Mouse (Mus musculus) forebrain, embryonic 10.5 days (tissue): Measurements from ENCODE around the gene Bcor. TPM values are rescaled to one million over a fixed set of nuclear protein-coding genes. Genes with fewer than 3 reads are reported as not detected.

Experiments
- DNase-seq: peaks from one replicate; pipeline ENCODE4 v3.0.0-alpha.2; 2017; ENCODE audit warnings: low spot score; ENCODE audit errors: extremely low spot score
- H3K27ac ChIP-seq: fragments of 300-500 bp; sonication (generic); 2 replicates; pipeline ENCODE4 v1.5.1; 2016; ENCODE audit warnings: mild to moderate bottlenecking
- H3K27me3 ChIP-seq: fragments of 300-500 bp; sonication (generic); 2 replicates; pipeline ENCODE4 v1.6.1; 2016; ENCODE audit warnings: mild to moderate bottlenecking; ENCODE audit not compliant: poor library complexity, severe bottlenecking
- H3K36me3 ChIP-seq: fragments of 300-500 bp; sonication (generic); replicated peaks from 2 replicates; pipeline ENCODE4 v1.6.1; 2016; ENCODE audit warnings: mild to moderate bottlenecking, moderate library complexity
- H3K4me1 ChIP-seq: fragments of 300-500 bp; sonication (generic); 2 replicates; pipeline ENCODE4 v1.6.1; 2016
- H3K4me3 ChIP-seq: fragments of 300-500 bp; sonication (generic); 2 replicates; pipeline ENCODE4 v1.5.1; 2016; ENCODE audit warnings: mild to moderate bottlenecking, moderate library complexity
- H3K9me3 ChIP-seq: fragments of 300-500 bp; sonication (generic); 2 replicates; pipeline ENCODE4 v1.6.1; 2016; ENCODE audit warnings: mild to moderate bottlenecking, moderate library complexity
- WGBS: fragments of 180-500 bp; shearing (Covaris S2); methylation state at CpG from one replicate; pipeline ENCODE4 v1.1.7; 2016; 5-methylcytosine and 5-hydroxymethylcytosine counted together
- polyA plus RNA-seq: library from polyadenylated mRNA; unstranded; fragments of >200 nt; fragmentation: Nextera tagmentation; extraction: Ambion mirVana; gene quantifications from 2 replicates; pipeline ENCODE4 v1.2.1, GENCODE M21; 2016

Gene Bcor
- polyA plus RNA-seq, 1 experiment from 2014 or later: 18.9 TPM

GRCm38 (mm10) chrX:12007832-12008540, 152.2 kb downstream of the Bcor start:
- H3K27ac ChIP-seq: peak overlapping the region; percentile 93; the same call in 1 of the 2 replicates
- 4% methylated on average over 11 of the region's 11 CpGs for WGBS

GRCm38 (mm10) chrX:12006882-12007753, 153.0 kb downstream of the Bcor start:
- Histone ChIP-seq H3K36me3 (no peaks in the 10 kb centered on the region), H3K4me1 (peaks cover 68% of the 10 kb centered on the region), H3K27ac (peak overlapping the region; percentile 93), H3K9me3 (no peaks in the 10 kb centered on the region), H3K4me3 (peak overlapping the region; percentile 52), H3K27me3 (peaks cover 91% of the 10 kb centered on the region)
- under 1% methylated on average over 63 of the region's 75 CpGs for WGBS
- peak; percentile 75 for DNase-seq

More at GRCm38 (mm10) chrX:12007832-12008540, 152.2 kb downstream of the Bcor start:
- DNase-seq: peak; percentile 23
- Histone ChIP-seq H3K4me3 (peak overlapping the region; percentile 52; the same call in 1 of the 2 replicates), H3K4me1 (peaks cover 59% of the 10 kb centered on the region), H3K36me3 (no peaks in the 10 kb centered on the region), H3K27me3 (peaks cover 87% of the 10 kb centered on the region), H3K9me3 (no peaks in the 10 kb centered on the region)

- H3K4me1 ChIP-seq: peaks cover 77% of the 10 kb centered on the region
- 3% methylated on average over 48 of the region's 57 CpGs for WGBS
Observed at GRCm38 (mm10) chrX:12006031-12006881, 153.9 kb downstream of the Bcor start.

GRCm38 (mm10) chrX:12005181-12006030, 154.7 kb downstream of the Bcor start:
- Histone ChIP-seq H3K36me3 (no peaks in the 10 kb centered on the region), H3K27ac (peak overlapping the region; percentile 93), H3K4me1 (peaks cover 85% of the 10 kb centered on the region), H3K4me3 (peak overlapping the region; percentile 52), H3K9me3 (no peaks in the 10 kb centered on the region), H3K27me3 (peaks cover 100% of the 10 kb centered on the region)
- 2% methylated on average over 35 of the region's 38 CpGs for WGBS
- peak; percentile 54 for DNase-seq

More at GRCm38 (mm10) chrX:12006031-12006881, 153.9 kb downstream of the Bcor start:
- peak overlapping the region; percentile 93 for H3K27ac ChIP-seq
- no peaks in the 10 kb centered on the region for H3K36me3 ChIP-seq
- H3K27me3 ChIP-seq: peaks cover 99% of the 10 kb centered on the region
- H3K4me3 ChIP-seq: peak overlapping the region; percentile 52
- DNase-seq: peak; percentile 47
- H3K9me3 ChIP-seq: no peaks in the 10 kb centered on the region

- 8% methylated on average over 16 of the region's 16 CpGs for WGBS
- H3K27ac ChIP-seq: peak overlapping the region; percentile 93
- no peak overlapping the region for H3K4me3 ChIP-seq
- H3K9me3 ChIP-seq: no peaks in the 10 kb centered on the region
- DNase-seq: no peak
- H3K4me1 ChIP-seq: peaks cover 95% of the 10 kb centered on the region
- H3K27me3 ChIP-seq: peaks cover 100% of the 10 kb centered on the region
- H3K36me3 ChIP-seq: no peaks in the 10 kb centered on the region
Observed at GRCm38 (mm10) chrX:12004416-12004815, 155.7 kb downstream of the Bcor start.

- WGBS: 23% methylated on average over 6 of the region's 6 CpGs
- H3K27me3 ChIP-seq: peaks cover 100% of the 10 kb centered on the region
- H3K36me3 ChIP-seq: no peaks in the 10 kb centered on the region
- peaks cover 95% of the 10 kb centered on the region for H3K4me1 ChIP-seq
- H3K9me3 ChIP-seq: no peaks in the 10 kb centered on the region
- no peak for DNase-seq
- H3K4me3 ChIP-seq: no peak overlapping the region
- 0 out of 2 replicates have a peak overlapping the region, but pooled peaks have one; percentile 93 for H3K27ac ChIP-seq
Observed at GRCm38 (mm10) chrX:12003947-12004346, 156.2 kb downstream of the Bcor start.

GRCm38 (mm10) chrX:12003539-12003938, 156.6 kb downstream of the Bcor start:
- Histone ChIP-seq H3K27ac (peak overlapping the region; percentile 76), H3K36me3 (no peaks in the 10 kb centered on the region), H3K9me3 (no peaks in the 10 kb centered on the region), H3K4me3 (no peak overlapping the region), H3K4me1 (peaks cover 95% of the 10 kb centered on the region), H3K27me3 (peaks cover 100% of the 10 kb centered on the region)
- 0% methylated on average over 1 of the region's 1 CpGs for WGBS
- no peak for DNase-seq

GRCm38 (mm10) chrX:12003106-12003505, 157.0 kb downstream of the Bcor start:
- DNase-seq: peak; percentile 33
- no peak overlapping the region for H3K4me3 ChIP-seq
- peaks cover 95% of the 10 kb centered on the region for H3K4me1 ChIP-seq
- H3K27ac ChIP-seq: peak overlapping the region; percentile 76
- H3K9me3 ChIP-seq: no peaks in the 10 kb centered on the region
- peaks cover 100% of the 10 kb centered on the region for H3K27me3 ChIP-seq
- H3K36me3 ChIP-seq: no peaks in the 10 kb centered on the region
- WGBS: 5% methylated on average over 9 of the region's 9 CpGs

GRCm38 (mm10) chrX:12002596-12002995, 157.6 kb downstream of the Bcor start:
- Histone ChIP-seq H3K27ac (peak overlapping the region; percentile 76), H3K27me3 (peaks cover 100% of the 10 kb centered on the region), H3K4me3 (no peak overlapping the region), H3K9me3 (no peaks in the 10 kb centered on the region), H3K36me3 (no peaks in the 10 kb centered on the region), H3K4me1 (peaks cover 90% of the 10 kb centered on the region)
- 17% methylated on average over 6 of the region's 6 CpGs for WGBS
- DNase-seq: no peak

GRCm38 (mm10) chrX:12001969-12002368, 158.2 kb downstream of the Bcor start:
- DNase-seq: no peak
- Histone ChIP-seq H3K9me3 (no peaks in the 10 kb centered on the region), H3K27me3 (peaks cover 100% of the 10 kb centered on the region), H3K4me3 (no peak overlapping the region), H3K27ac (peak overlapping the region; percentile 62), H3K36me3 (no peaks in the 10 kb centered on the region), H3K4me1 (peaks cover 85% of the 10 kb centered on the region)
- 5% methylated on average over 3 of the region's 3 CpGs for WGBS

- 4% methylated on average over 16 of the region's 16 CpGs for WGBS
- no peaks in the 10 kb centered on the region for H3K9me3 ChIP-seq
- no peaks in the 10 kb centered on the region for H3K36me3 ChIP-seq
- peak overlapping the region; percentile 18; the same call in 1 of the 2 replicates for H3K4me3 ChIP-seq
- H3K27me3 ChIP-seq: peaks cover 100% of the 10 kb centered on the region
- H3K27ac ChIP-seq: peak overlapping the region; percentile 62
- peak; percentile 24 for DNase-seq
- peaks cover 82% of the 10 kb centered on the region for H3K4me1 ChIP-seq
Observed at GRCm38 (mm10) chrX:12001336-12001735, 158.8 kb downstream of the Bcor start.
